Mouse (Mus musculus) urinary bladder, postnatal 36 days (tissue): Measurements from ENCODE around the gene Hmces.
"Not testable (repeated sequence)": the region's sequence is repeated elsewhere in the genome, so short reads cannot be mapped to it uniquely, and the experiment has no call there.

ENCODE experiments used
- DNase-seq, 2 experiments: peaks; one replicate each; pipeline ENCODE4 v3.0.0; 2022; ENCODE audit warnings: low spot score in 2 of 2, mixed read lengths in 1 of 2

The Hmces gene

GRCm38 (mm10) chr6:87914326-87915102, 779 bp downstream of the Hmces start:
- peak; percentile 31 for DNase-seq

GRCm38 (mm10) chr6:87915939-87916338, 2.2 kb downstream of the Hmces start:
- DNase-seq: no peak

DNA sequence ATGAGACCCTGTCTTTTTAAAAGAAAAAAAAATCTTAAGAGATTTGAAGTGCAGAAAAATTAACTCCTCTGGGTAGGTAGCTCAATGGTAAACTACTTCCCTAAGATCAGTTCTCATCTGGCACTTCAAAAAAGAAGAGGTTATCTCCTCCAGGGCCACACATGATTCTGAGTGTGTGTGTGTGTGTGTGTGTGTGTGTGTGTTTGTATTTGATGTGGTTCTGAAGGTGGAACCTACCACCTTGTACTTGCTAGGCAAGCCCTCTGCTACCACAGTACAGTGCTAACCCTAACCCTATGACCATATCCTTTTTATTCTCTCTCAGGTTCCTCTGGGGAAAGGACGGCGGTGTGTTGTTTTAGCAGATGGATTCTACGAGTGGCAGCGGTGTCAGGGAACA, 7.5 kb downstream of the Hmces start:
- DNase-seq: no peak

DNA sequence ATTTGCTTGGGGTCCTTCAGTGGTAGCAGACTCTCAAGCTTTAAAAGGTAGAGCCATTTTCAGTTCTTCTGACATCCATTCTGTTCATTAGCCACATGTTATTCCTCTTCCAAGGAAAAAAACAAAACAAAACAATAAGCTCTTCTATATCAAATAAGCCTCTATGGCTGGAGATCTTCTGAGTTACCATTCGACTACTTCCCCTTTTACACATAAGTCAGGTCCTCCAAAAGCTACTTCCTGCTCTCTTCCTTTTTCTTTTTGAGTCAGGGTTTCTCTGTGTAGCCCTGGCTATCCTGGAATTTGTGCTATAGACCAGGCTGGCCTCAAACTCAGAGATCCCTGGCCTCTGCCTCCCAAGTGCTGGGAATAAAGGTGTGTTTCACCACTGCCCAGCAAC, 9.9 kb downstream of the Hmces start:
- DNase-seq: no peak

DNA sequence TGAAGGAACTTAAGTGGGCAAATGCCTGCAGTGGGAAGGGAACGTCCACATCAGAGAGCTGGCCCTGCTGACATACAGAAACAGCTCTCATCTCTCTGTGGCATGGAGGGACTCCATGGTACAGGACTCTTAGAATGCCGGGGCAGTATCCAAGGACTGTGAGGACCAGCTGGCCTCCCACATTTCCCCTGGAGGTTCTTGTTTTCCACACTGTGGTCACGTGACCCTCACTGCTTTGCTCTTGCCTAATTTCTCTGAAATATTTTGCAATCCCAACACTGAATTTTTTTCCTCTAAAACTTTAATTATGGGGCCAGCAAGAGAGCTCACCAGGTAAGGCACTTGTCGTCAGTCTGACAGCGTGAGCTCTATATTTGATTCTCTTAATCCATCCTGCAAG, 21.3 kb downstream of the Hmces start:
- DNase-seq: peak in 1 of 2 experiments; percentile 19

DNA sequence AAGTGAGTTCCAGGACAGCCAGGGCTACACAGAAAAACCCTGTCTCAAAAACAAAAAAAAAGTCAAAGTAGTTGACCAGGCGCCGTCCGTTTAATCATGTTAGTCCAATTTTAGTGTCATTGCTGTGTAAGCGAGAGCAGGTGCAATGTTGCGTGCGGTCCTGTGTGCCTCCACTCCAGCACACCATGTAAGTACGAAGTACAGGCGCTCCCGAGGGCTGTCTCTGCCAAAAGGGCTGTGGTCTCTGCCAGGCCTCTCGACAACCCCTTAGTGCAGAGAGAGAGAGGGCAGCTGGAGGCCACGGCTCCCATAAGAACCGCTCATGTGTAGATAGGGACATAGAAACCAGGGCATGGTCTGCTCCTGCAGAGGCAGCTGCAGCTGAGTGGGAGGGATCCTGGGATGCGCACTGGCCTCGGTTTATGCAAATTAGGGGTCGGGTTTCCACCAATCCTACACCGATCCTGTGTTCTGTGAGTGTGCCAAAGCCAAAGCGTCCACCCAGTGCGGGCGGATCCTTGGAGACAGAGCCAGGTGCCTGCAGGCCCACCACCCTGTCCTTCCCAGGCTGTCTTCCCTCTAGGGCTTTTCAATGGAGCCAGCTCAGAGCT, 23.5 kb downstream of the Hmces start:
- DNase-seq: no peak

- DNase-seq: no peak
These were observed 25.2 kb downstream of the Hmces start for GRCm38 (mm10) chr6:87938941-87939340.

GRCm38 (mm10) chr6:87942179-87942578, 28.4 kb downstream of the Hmces start:
- no peak for DNase-seq

- not testable (repeated sequence) for DNase-seq
These were observed 48.7 kb downstream of the Hmces start for GRCm38 (mm10) chr6:87962457-87962856.

GRCm38 (mm10) chr6:87970041-87970440, 56.3 kb downstream of the Hmces start:
- no peak for DNase-seq

- no peak for DNase-seq
These were observed 66.0 kb downstream of the Hmces start for GRCm38 (mm10) chr6:87979728-87980127.

DNA sequence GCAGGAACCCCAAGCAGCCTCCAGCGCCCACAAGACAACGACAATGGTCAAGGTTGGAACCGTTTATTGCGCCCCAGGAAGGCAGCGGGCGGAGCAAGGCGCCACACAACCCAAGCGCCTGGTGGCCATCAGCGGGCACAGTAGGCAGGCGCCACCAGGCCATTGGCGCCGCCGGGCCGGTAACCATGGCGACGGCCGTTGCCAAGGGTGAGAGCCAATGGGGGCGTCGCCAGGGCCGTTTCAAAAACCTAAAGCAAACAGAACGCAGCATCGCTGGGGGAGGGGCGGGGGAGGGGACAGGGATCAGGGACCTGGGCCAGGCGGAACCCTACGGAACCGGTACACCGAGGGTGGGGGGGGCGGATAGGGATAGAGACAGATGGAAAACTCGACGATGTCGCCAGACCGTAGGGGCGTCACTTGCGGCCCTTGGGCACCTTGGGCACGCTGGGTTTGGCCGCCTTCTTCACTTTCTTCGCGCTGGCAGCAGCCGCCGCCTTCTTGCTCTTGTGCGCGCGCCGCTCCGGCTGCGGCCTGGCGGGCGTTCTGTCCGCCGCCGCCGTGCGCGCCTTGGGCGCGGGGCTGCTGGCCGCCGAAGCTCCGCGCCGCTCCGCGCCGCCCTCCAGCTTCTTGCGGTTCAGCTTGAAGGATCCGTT, 66.8 kb downstream of the Hmces start:
- DNase-seq: peak in 1 of 2 experiments; percentile 57

- no peak for DNase-seq
These were observed 67.3 kb downstream of the Hmces start for GRCm38 (mm10) chr6:87981030-87981485.

DNA sequence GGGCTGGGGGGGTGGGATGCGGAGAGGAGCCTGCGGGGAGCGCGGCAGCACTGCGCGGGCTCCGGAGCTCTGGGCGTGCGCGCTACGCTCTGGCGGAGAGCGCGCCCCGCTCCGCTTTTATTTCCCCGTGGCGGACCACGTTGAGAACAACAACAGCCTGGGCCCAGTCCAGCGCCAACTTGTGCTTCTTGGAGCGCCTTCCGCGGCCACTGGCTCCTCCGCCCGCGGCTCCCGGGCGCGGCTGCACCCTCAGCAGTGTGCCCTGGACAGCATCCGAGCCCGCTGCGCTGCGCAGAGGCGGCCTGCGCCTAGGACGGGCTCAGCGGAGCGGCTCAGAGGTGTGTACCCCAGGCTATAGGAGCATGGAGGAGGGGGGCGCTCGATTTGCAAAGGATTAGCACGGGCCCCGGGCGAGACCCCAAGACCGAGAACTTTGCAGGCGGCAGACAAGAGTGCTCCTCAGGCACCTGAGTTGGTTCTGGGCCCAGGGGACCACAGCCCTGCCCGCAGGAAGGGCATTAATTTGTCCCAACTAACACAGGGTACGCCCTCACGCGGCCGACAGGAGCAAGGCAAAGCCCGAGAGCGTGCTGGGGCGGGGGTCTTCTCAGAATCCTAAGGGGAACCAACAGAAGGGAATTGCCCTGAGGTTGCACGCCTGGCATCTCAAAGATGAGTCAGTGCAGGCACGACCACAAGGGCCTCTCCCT, 68.0 kb downstream of the Hmces start, which contains the start of gene H1fx:
TSS of gene H1fx (minus strand) at position 91 of the 710 bp plus-strand sequence.
- peak in 1 of 2 experiments; percentile 65 for DNase-seq

DNA sequence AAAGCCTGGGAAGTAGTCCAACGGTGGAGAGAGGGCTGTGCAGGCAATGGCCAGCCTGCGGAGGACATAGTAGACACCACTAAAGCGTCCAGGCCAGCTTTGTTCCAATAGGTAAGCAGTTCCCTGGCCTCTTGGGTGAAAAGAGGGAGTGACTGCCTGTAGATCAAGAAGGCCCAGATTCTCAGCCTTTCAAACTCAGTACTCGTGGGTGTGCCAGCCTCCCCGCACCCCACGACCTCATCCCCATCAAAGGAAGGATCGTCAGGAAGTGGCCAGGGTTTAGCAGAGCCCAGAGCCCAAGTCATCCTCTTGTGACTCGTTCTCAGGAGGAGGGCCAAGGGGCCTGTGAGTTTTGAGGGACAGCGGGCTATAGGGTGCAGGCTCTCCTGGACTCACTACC, 68.8 kb downstream of the Hmces start:
- no peak for DNase-seq
